Mouse (Mus musculus) gastrocnemius, postnatal 4 days (tissue): ENCODE data around the gene Gm45711. TPM values are rescaled to one million over a fixed set of nuclear protein-coding genes. Genes with fewer than 3 reads are reported as not detected.

Experiments
- DNase-seq, 2 experiments: peaks; one replicate each; pipeline ENCODE4 v3.0.0; 2021 to 2022; ENCODE audit warnings: low spot score in 2 of 2, mixed read lengths in 2 of 2
- long read RNA-seq, 2 experiments: library from polyadenylated mRNA; stranded (forward); transcript quantifications; one replicate each; pipeline ENCODE4 v2.0.0; 2021
- total RNA-seq, 2 experiments: library from RNA; stranded (reverse); gene quantifications; 2 replicates each; pipeline ENCODE4 v1.2.3; 2021

Gm45711 gene
- not detected for total RNA-seq
- long read RNA-seq, experiment 1 = 0 reads
- long read RNA-seq, experiment 2 = 0 reads

- peak in 1 of 2 experiments; percentile 52 for DNase-seq
These were observed at the start of gene Gm45711, which contains the start of gene Cmtm1 for GRCm38 (mm10) chr8:104309441-104310155. TSS of gene Gm45711 (minus strand) at chr8:104310081. TSS of gene Cmtm1 (minus strand) at chr8:104310145.

GRCm38 (mm10) chr8:104358637-104359036 is 48.8 kb upstream of the Gm45711 start:
- no peak for DNase-seq

GRCm38 (mm10) chr8:104354504-104354903 is 44.6 kb upstream of the Gm45711 start:
- no peak for DNase-seq

- no peak for DNase-seq
These were observed 43.3 kb upstream of the Gm45711 start for GRCm38 (mm10) chr8:104353186-104353585.

GRCm38 (mm10) chr8:104350047-104350446 is 40.2 kb upstream of the Gm45711 start:
- DNase-seq = no peak

- no peak for DNase-seq
These were observed 39.1 kb upstream of the Gm45711 start for GRCm38 (mm10) chr8:104348971-104349370.

GRCm38 (mm10) chr8:104346706-104347105 is 36.8 kb upstream of the Gm45711 start:
- no peak for DNase-seq

GRCm38 (mm10) chr8:104344622-104345021 is 34.7 kb upstream of the Gm45711 start:
- no peak for DNase-seq

GRCm38 (mm10) chr8:104343957-104344356 is 34.1 kb upstream of the Gm45711 start:
- DNase-seq = peak; percentile 67 to 86

GRCm38 (mm10) chr8:104342426-104342825 is 32.5 kb upstream of the Gm45711 start:
- no peak for DNase-seq

GRCm38 (mm10) chr8:104341678-104342077 is 31.8 kb upstream of the Gm45711 start:
- DNase-seq = no peak

- DNase-seq = peak; percentile 58 to 83
These were observed 31.3 kb upstream of the Gm45711 start for GRCm38 (mm10) chr8:104341106-104341561.

GRCm38 (mm10) chr8:104340233-104341105 is 30.6 kb upstream of the Gm45711 start:
- DNase-seq = peak; percentile 74 to 85

- no peak for DNase-seq
These were observed 30.0 kb upstream of the Gm45711 start for GRCm38 (mm10) chr8:104339983-104340232.

- DNase-seq = peak in 1 of 2 experiments; percentile 42
These were observed 29.5 kb upstream of the Gm45711 start, which contains the start of gene Cmtm3 for GRCm38 (mm10) chr8:104339229-104339982. TSS of gene Cmtm3 (plus strand) at chr8:104339410.

- DNase-seq = no peak
These were observed 28.0 kb upstream of the Gm45711 start for GRCm38 (mm10) chr8:104337890-104338289.

- no peak for DNase-seq
These were observed 26.9 kb upstream of the Gm45711 start for GRCm38 (mm10) chr8:104336806-104337205.

GRCm38 (mm10) chr8:104334196-104334595 is 24.3 kb upstream of the Gm45711 start:
- no peak for DNase-seq

GRCm38 (mm10) chr8:104333786-104334185 is 23.9 kb upstream of the Gm45711 start:
- DNase-seq = no peak

- no peak for DNase-seq
These were observed 23.1 kb upstream of the Gm45711 start for GRCm38 (mm10) chr8:104332665-104333631.
